Mouse (Mus musculus) ES-Bruce4 (cell line): ENCODE data around the gene Olfr1037. TPM values are rescaled to one million over a fixed set of nuclear protein-coding genes. Genes with fewer than 3 reads are reported as not detected.

Experiments used
- H3K27ac ChIP-seq: 2 replicates; pipeline ENCODE4 v1.5.1; 2012; ENCODE audit warnings: low read length, inconsistent platforms; ENCODE audit not compliant: insufficient read depth
- H3K27me3 ChIP-seq: 2 replicates; pipeline ENCODE4 v1.6.1; 2012; ENCODE audit warnings: mild to moderate bottlenecking, low read length, inconsistent platforms; ENCODE audit not compliant: control insufficient read depth, poor library complexity, insufficient read depth, severe bottlenecking
- H3K36me3 ChIP-seq: 2 replicates; pipeline ENCODE4 v1.6.1; 2012; ENCODE audit warnings: inconsistent platforms, mild to moderate bottlenecking, low read length, moderate library complexity; ENCODE audit not compliant: control insufficient read depth, poor library complexity, insufficient read depth, severe bottlenecking
- H3K4me1 ChIP-seq: one replicate; pipeline ENCODE4 v1.8.1; 2011; ENCODE audit warnings: low read length; ENCODE audit not compliant: control insufficient read depth, insufficient read depth
- H3K4me3 ChIP-seq: 2 replicates; pipeline ENCODE4 v1.5.1; 2011; ENCODE audit warnings: low read depth, mild to moderate bottlenecking, low read length
- H3K9ac ChIP-seq: 2 replicates; pipeline ENCODE4 v1.6.1; 2012; ENCODE audit warnings: low read depth, mild to moderate bottlenecking, inconsistent platforms; ENCODE audit not compliant: poor library complexity, severe bottlenecking
- H3K9me3 ChIP-seq: replicated peaks from 2 replicates; pipeline ENCODE4 v1.6.1; 2012; ENCODE audit warnings: mild to moderate bottlenecking, low read length, inconsistent platforms; ENCODE audit not compliant: control insufficient read depth, poor library complexity, insufficient read depth, severe bottlenecking
- CTCF ChIP-seq: IDR thresholded peaks from one replicate; pipeline ENCODE4 v1.8.1; 2011; ENCODE audit warnings: low read depth, low read length
- EP300 ChIP-seq: IDR thresholded peaks from 2 replicates; pipeline ENCODE4 v1.6.1; 2011; ENCODE audit warnings: low read depth, low read length; ENCODE audit not compliant: insufficient read depth
- POLR2A ChIP-seq: IDR thresholded peaks from one replicate; pipeline ENCODE4 v1.8.1; 2011; ENCODE audit warnings: low read length; ENCODE audit not compliant: insufficient read depth
- polyA plus RNA-seq: library from polyadenylated mRNA; stranded (reverse); fragments of >200 nt; gene quantifications from 2 replicates; pipeline ENCODE4 v1.2.4, GENCODE M21; 2011; ENCODE audit warnings: low read depth; ENCODE audit not compliant: missing spikeins, insufficient read depth, insufficient read length

Olfr1037 gene
- polyA plus RNA-seq, 1 experiment, result not detected

- H3K9me3 ChIP-seq, result no peaks in the 10 kb centered on the region
- H3K36me3 ChIP-seq, result no peaks in the 10 kb centered on the region
- H3K4me3 ChIP-seq, result no peak within 1 kb of the TSS
- H3K4me1 ChIP-seq, result no peaks in the 10 kb centered on the region
- TF ChIP-seq CTCF, result no peak
- TF ChIP-seq EP300, result no peak
- TF ChIP-seq POLR2A, result no peak
- no peak within 1 kb of the TSS for H3K9ac ChIP-seq
- H3K27me3 ChIP-seq, result no peaks in the 10 kb centered on the region
- H3K27ac ChIP-seq, result no peak within 1 kb of the TSS
These were observed 41.6 kb downstream of the Olfr1037 start, which contains the start of gene Olfr1034 for GRCm38 (mm10) chr2:86045561-86045960. Olfr1034 (plus strand) TSS chr2:86045861.

Other genes starting within 250 kb of the Olfr1037 start
- gene Olfr1019, start 241.9 kb downstream of the Olfr1037 start, polyA plus RNA-seq, result not detected in 2 replicates
- not detected in 2 replicates for gene Olfr1020, start 240.4 kb downstream of the Olfr1037 start, polyA plus RNA-seq
- gene Olfr1022, start 218.8 kb downstream of the Olfr1037 start, polyA plus RNA-seq, result not detected in 2 replicates
- gene Olfr1023, start 201.7 kb downstream of the Olfr1037 start, polyA plus RNA-seq, result not detected in 2 replicates
- not detected in 2 replicates for gene Olfr1024, start 182.3 kb downstream of the Olfr1037 start, polyA plus RNA-seq
- not detected in 2 replicates for gene Olfr1025-ps1, start 172.2 kb downstream of the Olfr1037 start, polyA plus RNA-seq
- not detected in 2 replicates for gene Olfr1026, start 165.8 kb downstream of the Olfr1037 start, polyA plus RNA-seq
- gene Olfr1028, start 136.9 kb downstream of the Olfr1037 start, polyA plus RNA-seq, result not detected in 2 replicates
- gene Olfr1029, start 113.5 kb downstream of the Olfr1037 start, polyA plus RNA-seq, result not detected in 2 replicates
- not detected in 2 replicates for gene Olfr1030, start 108.1 kb downstream of the Olfr1037 start, polyA plus RNA-seq
- gene Olfr1031, start 97.1 kb downstream of the Olfr1037 start, polyA plus RNA-seq, result not detected in 2 replicates
- not detected in 2 replicates for gene Olfr1032, start 81.8 kb downstream of the Olfr1037 start, polyA plus RNA-seq
- gene Olfr1033, start 66.8 kb downstream of the Olfr1037 start, polyA plus RNA-seq, result not detected in 2 replicates
- gene Olfr1034, start 41.5 kb downstream of the Olfr1037 start, polyA plus RNA-seq, result not detected in 2 replicates
- gene Olfr1036, start 13.4 kb downstream of the Olfr1037 start, polyA plus RNA-seq, result not detected in 2 replicates
- gene Olfr1039, start 48.5 kb upstream of the Olfr1037 start, polyA plus RNA-seq, result not detected in 2 replicates
- not detected in 2 replicates for gene Olfr1040, start 59.3 kb upstream of the Olfr1037 start, polyA plus RNA-seq
- gene Olfr1042, start 74.5 kb upstream of the Olfr1037 start, polyA plus RNA-seq, result not detected in 2 replicates
- not detected in 2 replicates for gene Olfr1043, start 80.1 kb upstream of the Olfr1037 start, polyA plus RNA-seq
- gene Olfr1044, start 90.4 kb upstream of the Olfr1037 start, polyA plus RNA-seq, result not detected in 2 replicates
- gene Olfr52, start 98.3 kb upstream of the Olfr1037 start, polyA plus RNA-seq, result not detected in 2 replicates
- not detected in 2 replicates for gene Olfr1045, start 115.6 kb upstream of the Olfr1037 start, polyA plus RNA-seq
- gene Olfr1046, start 131.9 kb upstream of the Olfr1037 start, polyA plus RNA-seq, result not detected in 2 replicates
- not detected in 2 replicates for gene Olfr1047, start 144.0 kb upstream of the Olfr1037 start, polyA plus RNA-seq
- not detected in 2 replicates for gene Olfr1048, start 152.9 kb upstream of the Olfr1037 start, polyA plus RNA-seq
- gene Olfr1049, start 170.9 kb upstream of the Olfr1037 start, polyA plus RNA-seq, result not detected in 2 replicates
- not detected in 2 replicates for gene Olfr1051, start 191.7 kb upstream of the Olfr1037 start, polyA plus RNA-seq
- not detected in 2 replicates for gene Olfr1052, start 205.1 kb upstream of the Olfr1037 start, polyA plus RNA-seq
- gene Olfr1053, start 227.9 kb upstream of the Olfr1037 start, polyA plus RNA-seq, result not detected in 2 replicates
- not detected in 2 replicates for gene Olfr1054, start 248.0 kb upstream of the Olfr1037 start, polyA plus RNA-seq